Mouse (Mus musculus): Measurements from ENCODE around the gene Gm21677. TPM values are rescaled to one million over a fixed set of nuclear protein-coding genes. Genes with fewer than 3 reads are reported as not detected.
"Not testable (repeated sequence)": the region's sequence is repeated elsewhere in the genome, so short reads cannot be mapped to it uniquely, and the experiment has no call there.

The Gm21677 gene
- total RNA-seq (2021): not detected in 2 replicates
- long read RNA-seq, experiment 1: 0 reads
- long read RNA-seq, experiment 2: 0 reads

- DNase-seq: not testable (repeated sequence)
Observed at GRCm38 (mm10) chrY:3306349-3306748, at the start of gene Gm21677. Gene Gm21677 (minus strand): TSS chrY:3306449.

DNA sequence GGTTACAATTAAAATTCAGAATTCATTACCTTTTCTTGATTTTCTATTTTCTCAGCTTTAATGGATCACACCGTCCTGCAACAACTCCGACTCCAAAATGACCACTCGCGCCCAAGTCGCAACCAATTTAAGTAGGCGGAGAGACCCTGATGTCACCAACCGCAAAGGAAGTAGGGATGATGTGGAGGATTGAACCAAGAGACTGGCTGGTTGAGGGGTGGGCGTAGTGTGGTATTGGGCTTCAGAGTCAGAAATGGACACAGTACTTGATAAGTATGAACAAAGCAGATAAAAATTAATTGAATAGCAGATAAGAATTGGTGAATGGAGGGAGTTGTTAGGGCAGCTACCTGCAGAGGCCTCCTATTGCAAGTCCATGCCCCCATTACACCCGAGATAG lies 39.0 kb upstream of the Gm21677 start, which contains the start of gene Gm21693:
Gene Gm21693, minus strand, starts transcription at position 101 of the 400 bp plus-strand sequence.
- DNase-seq: not testable (repeated sequence)

DNA sequence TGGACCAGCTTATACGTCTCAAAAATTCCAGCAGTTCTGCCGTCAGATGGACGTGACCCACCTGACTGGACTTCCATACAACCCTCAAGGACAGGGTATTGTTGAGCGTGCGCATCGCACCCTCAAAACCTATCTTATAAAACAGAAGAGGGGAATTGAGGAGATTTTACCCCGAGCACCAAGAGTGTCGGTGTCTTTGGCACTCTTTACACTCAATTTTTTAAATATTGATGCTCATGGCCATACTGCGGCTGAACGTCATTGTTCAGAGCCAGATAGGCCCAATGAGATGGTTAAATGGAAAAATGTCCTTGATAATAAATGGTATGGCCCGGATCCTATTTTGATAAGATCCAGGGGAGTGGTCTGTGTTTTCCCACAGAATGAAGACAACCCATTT lies 34.4 kb upstream of the Gm21677 start:
- not testable (repeated sequence) for DNase-seq

Other genes starting within 250 kb of the Gm21677 start
- not detected in 2 replicates for gene Gm21693, start 38.9 kb upstream of the Gm21677 start, total RNA-seq (2021)
- not detected in 2 replicates for gene Gm21704, start 103.7 kb upstream of the Gm21677 start, total RNA-seq (2021)
- not detected in 2 replicates for gene Gm21708, start 103.7 kb upstream of the Gm21677 start, total RNA-seq (2021)